Mouse (Mus musculus): ENCODE data around the gene Cpsf6. TPM values are rescaled to one million over a fixed set of nuclear protein-coding genes. Genes with fewer than 3 reads are reported as not detected.

Gene Cpsf6
- total RNA-seq (2021), result 86.5 and 98.2 TPM in 2 replicates
- long read RNA-seq, full-length matches to known transcripts, result 35 of 64 reads
- long read RNA-seq, partial matches to known transcripts, result 9 of 64 reads
- long read RNA-seq, other reads (novel, unspliced or antisense), result 20 of 64 reads

DNA sequence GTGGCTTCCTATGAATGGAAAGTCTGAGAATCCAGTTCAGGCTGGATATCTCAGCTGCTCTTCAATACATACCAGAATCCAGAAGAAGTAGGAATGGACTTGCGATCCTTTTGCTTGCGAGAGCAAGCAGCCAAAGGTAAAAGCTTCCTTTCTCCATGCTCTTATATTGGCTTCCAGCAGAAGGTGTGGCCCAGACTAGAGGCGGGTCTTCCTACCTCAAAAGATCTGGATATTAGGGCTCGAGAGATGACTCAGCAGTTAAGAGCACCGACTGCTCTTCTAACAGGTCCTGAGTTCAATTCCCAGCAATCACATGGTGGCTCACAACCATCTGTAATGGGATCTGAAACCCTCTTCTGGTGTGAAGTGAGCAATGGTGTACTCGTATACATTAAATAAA lies at the start of gene Cpsf6:
Gene Cpsf6 (minus strand): TSS at position 108 of the 400 bp plus-strand sequence.
- DNase-seq, result no peak

DNA sequence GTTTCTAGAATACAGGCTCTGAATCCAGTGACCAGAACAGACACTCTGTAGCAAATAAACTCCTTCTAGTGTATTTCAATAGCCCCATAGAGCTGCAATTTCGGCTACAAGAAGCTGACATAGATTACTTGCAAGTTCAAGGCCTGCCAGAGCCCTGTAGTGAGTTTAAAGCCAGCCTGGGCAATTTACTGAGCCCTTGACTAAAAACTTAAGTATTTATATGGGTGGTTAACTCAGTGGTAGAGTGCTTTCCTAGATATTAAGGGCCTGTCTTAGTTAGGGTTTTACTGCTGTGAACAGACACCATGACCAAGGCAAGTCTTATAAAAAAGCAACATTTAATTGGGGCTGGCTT lies 46.8 kb upstream of the Cpsf6 start:
- DNase-seq, result no peak

DNA sequence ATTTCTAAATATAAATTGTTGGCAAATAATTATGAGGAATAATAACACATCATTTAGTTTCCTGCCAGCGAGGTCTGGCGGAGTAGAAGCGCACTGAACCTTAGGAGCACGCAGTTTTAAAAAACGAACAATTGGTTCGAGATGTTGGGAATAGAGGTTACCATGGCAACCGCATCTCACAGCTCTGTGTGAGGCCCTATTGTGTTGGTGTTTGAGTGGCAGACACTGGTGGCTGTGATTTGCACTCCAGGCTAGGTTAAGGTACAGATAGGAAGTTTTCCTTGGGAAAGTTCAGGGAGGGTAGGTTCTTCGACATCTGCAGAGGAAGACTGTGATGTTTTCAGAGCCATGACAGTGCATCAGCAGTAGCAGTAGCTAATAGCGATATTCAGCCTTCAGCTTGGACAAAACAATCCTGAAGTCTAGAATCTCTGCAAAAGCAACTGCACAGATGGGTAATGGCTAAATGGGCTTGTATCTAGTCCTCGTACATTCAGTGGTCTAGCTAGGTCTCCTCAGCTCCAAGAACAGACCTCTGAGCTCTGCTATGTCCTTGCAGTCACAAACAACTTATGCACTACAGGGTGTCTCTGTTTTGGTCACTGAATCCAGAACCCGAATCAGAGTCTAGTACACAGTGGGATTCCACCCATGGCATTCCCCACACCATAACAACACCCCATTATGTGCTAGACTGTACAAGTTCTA lies 46.2 kb upstream of the Cpsf6 start:
- DNase-seq, result no peak

DNA sequence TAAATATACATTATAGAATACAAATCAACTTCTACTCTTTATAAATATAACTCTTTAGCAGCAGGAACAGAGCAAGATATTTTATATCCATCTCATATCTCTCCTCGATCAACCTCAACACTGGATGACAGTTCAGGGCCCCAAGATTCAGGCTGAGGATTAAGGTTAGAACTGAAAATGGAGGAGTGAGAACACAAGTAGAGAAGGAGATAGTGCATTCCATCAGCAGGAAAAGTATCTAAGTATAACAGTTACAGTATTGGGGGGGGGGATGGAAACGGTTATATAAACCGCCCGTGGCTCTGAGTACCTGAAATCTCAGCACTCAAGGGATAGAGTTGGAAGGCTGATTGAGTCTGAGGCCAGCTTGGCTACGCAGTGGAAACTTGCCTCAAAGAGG lies 45.2 kb upstream of the Cpsf6 start:
- DNase-seq, result no peak

DNA sequence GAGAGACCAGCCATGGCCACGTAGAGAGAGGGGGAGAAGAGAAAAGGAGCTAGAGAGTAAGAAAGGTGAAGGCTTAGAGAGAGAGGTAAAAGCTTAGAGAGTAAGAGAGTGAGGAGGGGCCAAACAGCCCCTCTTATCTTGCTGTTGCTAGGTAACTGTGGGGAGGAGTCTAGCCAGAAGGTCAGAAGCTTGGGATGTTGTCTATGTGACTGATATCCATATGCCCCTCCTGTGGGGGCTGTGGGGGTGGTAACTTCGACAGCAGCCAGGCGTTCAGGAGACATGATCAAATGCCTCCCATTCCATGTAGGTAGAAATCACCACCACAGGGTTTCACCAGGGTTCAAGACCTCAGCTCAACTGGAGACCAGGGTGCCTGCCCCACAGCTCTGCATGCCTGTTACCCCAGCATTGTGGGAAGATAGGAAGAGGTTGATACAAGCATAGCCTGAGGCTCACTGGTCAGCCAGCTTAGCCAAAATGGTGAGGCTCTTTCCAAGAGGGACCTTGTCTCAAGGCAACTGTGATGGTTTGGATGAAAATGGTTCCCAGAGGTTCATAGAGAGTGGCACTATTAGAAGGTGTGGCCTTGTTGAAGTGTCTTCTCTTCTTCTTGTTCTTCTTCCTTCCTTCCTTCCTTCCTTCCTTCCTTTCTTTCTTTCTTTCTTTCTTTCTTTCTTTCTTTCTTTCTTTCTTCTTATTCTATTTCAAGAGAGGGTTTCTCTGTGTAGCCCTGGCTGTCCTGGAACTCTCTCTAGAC lies 44.5 kb upstream of the Cpsf6 start:
- DNase-seq, result no peak

DNA sequence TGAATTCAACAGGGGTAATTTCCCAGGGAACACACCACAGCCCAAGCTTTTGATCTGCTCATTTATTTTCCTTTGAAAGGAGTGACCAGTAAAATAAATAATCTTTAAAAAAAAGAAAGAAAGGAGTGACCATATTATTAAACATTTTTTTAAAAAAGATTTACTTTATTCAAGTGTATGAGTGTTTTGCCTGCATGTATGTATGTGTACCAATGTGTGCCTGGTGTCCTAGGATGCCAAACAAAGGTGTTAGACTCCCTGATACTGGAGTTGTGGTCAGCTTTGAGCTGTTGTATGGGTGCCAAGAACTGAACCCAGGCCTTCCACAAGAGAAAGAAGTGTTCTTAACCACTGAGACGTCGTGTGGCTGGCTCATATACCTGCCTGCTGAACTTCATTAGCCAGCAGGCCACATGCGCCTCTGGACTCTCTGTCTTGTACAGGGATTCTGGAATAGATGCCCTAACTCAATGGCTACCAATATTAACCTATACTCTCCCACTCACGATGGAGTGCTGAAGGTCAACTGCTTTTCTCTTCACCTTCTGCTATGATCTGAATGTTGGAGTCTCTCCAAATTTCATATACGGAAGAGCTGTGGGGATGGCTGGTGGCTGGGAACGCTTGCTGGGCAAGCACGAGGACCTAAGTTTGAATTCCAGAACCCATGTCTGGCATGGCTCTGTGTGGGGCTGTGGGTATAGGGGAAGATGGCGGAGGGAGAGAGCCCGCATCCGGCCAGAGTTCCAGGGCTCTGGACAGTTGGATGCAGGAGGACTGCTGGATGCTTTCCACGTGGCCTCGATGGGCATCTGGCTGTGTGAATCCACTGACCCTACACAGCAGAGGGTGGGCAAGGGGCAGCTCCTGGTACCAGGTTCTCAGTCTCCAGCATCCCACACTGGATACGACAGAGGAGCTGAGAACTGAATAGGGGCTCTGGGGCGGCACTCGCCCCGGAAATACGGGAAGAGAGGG lies 43.5 kb upstream of the Cpsf6 start:
- no peak for DNase-seq

DNA sequence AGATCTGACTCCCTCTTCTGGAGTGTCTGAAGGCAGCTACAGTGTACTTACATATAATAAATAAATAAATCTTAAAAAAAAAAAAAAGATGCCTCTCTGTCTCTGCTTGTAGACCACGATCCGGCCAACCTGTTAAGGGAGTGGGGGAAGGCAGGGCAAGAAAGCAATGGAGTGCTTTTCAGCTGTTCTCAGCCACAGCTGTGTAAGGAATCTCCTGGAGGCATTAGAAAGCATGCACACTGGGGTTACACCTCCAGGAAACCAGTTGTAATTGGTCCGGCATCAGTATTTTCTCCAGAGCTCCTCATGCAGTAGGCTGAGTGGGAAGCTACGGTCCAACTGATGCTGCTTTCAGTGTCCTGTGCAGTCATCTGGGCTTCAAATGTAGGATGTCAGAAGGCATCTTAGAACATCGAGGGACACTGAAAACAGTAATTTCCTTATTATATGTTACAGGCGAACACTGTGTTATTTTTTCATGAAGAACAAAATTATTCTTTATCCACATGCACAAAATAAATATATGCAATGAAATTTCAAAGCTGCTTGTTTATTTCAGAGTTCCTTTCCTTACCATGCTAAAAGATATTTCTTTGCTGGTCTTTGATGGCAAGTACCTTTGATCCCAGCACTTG lies 42.5 kb upstream of the Cpsf6 start:
- no peak for DNase-seq

DNA sequence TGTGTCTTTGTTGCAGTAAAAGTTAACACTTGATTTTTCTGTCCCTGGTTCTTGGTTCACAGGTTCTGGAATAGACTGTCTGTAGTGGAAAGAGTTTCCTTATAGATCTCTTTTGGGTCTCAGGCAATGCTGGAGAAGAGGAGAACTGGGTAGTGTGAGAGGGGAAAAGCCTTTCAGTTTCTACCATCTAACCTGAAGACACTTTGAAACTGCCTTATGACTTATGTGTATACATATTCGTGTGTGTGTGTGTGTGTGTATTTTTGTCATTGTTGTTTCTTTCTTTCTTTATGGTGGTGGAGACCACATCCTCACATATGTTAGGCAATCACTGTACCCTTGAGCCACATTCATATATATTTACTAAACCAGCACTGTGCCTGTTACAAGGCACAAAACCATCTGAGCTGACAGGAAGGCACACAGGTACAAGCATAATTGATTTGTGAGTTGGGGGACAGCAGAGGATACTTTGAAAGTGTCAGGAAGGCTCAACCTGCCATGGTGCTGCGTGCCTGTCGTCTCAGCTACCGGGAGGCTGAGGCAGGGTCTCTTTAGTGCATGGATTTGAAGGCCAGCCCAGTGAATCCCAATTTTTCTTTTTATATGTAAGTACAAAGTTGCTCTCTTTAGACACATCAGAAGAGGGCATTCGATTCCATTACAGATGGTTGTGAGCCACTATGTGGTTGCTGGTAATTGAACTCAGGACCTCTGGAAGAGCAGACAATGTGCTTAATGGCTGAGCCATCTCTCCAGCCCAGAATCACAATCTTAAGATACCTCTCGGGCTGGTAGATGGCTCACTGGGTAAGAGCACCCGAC lies 41.7 kb upstream of the Cpsf6 start:
- DNase-seq, result no peak

DNA sequence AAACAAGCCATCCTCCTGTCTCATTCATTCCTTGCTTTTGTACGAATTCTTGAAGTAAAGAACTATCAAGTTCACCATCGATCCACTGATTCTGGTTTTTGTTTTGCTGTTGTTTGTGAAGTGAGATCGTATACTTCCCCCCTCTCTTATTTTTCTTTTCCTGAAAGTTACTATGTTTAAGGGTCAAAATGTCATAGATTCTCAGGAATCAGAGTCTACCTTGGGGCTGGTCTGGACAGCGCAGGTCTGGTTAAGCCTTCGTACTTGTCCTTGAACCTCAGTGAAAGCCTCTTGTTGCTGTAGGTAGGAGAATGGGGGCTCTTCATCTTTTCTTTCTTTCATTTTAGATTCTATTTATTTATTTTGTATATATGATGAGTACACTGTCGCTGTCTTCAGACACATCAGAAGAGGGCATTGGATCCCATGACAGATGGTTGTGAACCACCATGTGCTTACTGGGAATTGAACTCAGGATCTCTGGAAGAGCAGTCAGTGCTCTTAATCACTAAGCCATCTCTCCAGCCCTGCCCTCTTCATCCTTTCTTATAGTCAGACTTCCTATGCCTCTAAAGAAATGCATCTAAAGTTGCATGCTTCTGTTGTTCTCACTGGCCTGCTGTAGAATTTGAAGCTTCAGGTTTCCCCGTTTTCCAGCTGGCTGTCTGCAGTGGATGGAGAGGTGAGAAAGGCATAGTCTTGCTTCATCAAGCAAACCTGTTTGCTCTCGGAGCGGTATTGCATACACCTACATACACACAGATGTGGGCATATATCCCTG lies 40.9 kb upstream of the Cpsf6 start:
- no peak for DNase-seq

DNA sequence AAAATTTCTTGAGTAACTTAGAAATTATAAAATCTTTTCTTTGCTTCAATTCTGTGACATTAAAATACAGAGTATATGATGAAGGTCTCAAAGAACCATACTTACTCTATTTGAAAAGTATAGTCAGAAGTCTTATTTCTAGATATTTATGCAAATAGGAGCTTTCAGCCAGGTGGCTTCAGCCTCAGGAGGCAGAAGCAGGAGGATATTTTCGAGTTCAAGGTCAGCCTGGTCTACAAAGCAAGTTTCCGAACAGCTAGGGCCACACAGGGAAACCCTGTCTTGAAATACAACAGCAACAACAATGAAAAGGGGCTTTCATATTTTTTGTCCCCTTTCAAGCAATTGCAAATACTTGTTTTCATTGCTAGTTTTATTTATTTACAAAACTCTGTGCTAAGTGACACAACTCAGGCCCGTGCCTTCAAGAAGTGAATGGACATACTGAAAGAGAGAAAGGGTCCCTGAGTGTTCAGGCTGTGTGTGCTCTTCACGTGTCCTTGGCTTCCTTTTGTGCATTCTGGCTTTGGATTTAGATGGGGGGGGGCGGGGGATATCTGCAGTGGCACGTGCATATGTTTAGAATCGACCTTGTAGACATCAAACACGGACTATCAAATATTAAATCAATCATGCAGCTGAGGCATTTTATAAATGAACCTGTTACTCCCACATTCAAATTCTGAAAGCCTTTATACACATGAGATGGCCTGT lies 39.9 kb upstream of the Cpsf6 start:
- DNase-seq, result no peak

DNA sequence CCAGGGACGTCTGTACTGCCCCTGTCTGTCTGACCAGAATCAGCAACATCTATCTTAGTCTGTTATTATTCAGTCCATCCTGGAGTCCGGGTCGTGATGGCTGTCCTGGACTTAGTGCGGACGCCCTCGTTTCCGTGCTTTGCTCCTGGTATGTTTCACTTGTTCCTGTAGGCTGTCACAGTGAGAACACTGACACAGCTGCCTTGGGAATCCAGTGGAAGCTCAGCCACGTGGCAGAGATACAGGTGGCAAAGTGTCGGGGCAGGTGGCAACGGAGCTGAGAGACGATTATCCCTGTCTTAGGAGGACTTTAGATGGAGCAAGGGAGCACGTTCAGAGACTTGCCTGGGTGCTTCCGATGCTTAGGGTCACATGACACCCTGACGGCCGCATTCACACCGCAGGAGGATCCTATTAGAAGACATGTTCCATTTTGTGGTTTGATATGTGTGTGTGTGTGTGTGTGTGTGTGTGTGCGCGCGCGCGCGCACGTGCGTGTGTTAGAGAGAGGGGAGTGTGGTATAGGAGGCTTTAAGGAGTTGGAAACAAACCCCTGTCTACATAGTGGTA lies 38.9 kb upstream of the Cpsf6 start:
- DNase-seq, result no peak

DNA sequence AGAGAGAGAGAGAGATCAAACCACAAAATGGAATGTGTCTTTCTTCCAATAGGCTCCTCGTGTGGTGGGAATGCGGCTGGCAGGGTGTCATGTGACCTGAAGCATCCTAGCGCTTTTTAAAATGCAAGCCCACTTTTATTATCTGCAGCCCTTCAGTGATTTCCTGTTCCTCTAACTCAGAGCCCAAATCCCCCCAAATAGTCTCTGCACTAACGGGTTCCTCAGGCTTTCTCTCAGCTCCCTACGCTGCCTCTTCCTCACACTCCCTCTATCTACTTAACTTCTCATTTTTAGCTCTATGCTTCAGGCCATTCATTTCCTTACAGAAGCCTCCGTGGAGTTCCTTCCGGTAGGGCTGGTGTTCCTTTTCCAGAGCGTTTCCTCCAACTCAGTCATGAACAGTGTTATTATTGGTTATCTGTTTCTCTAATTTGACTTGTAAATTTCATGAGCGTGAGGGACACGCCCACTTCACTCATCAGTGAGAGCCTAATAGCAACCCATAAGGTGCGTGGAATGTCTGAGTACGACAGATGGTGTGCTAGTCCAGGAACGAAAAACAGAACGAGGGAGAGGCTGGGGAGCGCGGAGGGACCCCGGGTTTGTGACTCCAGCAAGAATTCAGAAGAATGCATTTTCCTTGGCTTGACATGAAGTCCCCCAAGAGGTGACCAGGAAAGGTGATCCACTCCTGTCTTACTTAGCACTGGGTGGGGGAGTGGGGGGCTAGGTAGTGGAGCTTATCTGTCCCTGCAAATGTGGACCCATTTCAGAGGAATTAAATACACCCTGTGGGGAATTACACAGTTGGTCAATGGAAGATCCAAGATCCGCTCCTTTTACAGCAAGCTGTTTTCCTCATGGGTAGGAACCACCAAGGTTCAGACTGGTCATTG lies 38.2 kb upstream of the Cpsf6 start:
- DNase-seq, result no peak

DNA sequence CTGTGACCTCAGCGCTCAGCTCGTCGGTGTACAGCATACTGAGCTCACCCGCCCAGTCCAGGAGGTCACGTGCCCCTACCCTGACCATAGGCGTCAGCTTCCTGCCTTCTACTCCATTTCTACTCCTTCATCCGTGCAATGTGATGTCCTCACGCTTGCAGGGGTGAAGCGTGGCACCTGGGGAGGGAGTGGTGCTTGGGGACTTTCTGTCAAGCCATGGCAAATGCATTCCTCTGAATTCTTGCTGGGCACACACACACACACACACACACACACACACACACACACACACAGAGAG lies 37.6 kb upstream of the Cpsf6 start:
- DNase-seq, result no peak

DNA sequence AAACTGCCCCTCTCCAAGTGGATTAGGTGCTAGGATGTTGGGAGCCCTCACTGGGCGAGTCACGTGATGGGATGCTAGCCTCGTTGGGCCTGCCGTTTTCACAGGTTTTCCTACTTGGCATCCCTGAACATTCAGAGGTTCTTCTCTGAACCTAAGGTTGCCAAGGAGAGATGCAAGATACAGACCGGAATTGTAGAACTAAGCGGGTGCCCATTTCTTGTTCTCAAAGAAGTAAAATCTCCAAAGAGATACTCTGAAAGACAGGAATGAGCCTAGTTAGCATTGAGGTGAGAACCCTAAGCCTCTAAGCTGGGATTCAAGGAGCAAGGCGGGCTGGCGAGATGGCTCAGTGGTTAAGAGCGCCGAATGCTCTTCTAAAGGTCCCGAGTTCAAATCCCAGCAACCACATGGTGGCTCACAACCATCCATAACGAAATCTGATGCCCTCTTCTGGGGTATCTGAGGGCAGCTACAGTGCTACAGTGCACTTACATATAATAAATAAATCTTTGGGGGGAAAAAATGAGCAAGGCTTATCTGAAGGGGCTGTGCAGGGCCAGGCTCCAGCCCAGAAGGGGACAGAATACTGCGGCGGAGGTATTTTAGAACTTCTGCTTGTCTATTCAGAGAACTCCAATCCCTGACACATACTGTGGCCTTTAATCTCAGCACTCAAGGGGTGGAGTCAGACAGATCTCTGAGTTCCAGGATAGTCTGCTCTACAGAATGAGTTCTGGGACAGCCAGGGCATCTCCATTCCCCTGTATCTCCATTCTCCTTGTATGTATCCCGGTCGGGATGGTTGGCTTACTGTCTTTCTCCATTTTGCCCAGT lies 37.0 kb upstream of the Cpsf6 start:
- no peak for DNase-seq

DNA sequence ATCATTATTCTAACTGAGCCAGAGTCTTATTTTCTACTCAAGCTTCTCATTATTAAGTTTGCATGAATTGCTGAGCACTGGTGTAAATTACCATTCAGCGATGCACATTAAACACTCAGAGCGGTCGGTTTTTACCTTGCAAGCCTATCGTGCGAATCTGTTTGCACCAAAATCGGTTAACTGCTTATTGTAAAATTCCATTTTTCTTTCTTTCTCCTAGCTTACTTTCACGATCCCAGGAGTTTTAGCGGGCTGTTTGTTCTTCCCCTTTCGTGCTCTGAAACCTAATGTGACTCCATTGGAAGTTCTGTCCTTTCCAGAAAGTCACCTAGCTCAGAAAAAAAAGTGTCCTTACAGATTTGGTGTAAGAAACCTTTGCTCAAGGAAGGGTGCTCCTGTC lies 36.3 kb upstream of the Cpsf6 start:
- no peak for DNase-seq

DNA sequence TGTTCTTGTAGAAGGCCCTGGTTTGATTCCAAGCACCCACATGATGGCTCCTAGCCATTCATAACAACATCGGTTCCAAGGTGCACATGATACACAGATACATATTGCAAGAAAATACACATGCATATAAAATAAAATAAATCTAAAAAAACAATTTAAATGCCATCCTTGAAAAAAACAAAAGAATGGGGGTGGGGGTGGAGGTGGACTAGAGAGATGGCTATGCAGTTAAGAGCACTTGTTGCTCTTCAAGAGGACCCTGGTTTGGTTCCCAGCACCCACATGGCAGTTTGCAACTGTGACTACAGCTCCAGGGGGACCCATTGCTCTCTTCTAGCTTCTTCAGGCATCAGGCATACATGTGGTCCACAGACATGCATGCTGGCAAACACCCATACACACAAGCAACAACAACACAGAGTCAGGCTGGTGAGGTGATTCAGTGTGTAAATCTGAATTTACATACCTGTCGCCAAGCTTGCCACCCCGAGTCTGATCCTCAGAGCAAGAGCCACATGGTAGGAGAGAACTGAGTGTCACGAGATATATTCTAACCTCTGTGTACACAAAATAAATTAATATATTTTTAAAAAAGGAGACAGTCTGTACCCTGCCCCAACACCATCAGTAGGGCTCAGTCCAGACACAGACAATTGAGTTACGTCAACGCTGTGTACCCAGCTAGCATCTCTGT lies 35.7 kb upstream of the Cpsf6 start:
- DNase-seq, result no peak

DNA sequence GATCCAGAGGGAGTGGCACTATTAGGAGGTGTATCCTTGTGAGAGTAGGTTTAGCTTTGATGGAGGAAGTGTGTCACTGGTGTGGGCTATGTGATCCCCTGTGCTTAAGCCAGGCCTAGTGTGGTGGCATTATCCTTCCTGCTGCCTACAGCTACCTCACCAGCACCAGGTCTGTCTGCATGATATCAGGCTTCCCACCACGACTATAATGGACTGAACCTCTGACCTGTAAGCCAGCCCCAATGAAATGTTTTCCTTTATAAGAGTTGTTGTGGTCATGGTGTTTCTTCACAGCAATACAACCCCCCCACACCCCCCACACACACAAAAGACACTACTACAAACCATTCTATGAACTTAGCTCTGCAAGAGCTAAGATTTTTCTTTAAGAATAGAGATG lies 34.9 kb upstream of the Cpsf6 start:
- no peak for DNase-seq
